Mouse (Mus musculus): ENCODE results near the gene Cavin4.

DNA sequence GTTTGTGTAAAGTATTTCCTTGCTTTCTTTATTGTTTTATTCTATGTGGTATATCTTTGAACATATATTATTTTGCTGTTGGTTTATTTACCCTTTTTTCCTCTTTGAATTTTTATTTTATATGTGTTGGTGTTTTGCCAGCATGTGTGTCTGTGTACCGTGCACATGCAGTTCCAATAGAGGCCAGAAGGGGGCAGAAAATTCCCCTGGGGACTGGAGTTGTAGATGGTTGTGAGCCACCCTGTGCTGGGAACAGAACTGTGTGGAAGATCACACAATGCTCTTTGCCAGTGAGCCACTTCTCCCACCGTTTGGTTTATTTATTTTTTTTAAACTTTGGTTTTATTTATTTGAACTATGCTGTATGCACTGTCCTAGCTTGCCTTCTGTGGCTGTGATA lies 29.3 kb upstream of the Cavin4 start:
- TF ChIP-seq POLR2A (IDR thresholded peaks at IDR 0.05; ENCODE audit: extremely low read depth, insufficient read depth, low read length) (no peak), CTCF (IDR thresholded peaks at IDR 0.05; ENCODE audit: low read depth, low read length) (peak; percentile 45; the same call in 1 of the 2 replicates)
